Mouse (Mus musculus) cortical plate, adult 2 months (tissue): ENCODE measurements around the gene Etnk2.

ENCODE experiments used
- CTCF ChIP-seq: fragments of 200-500 bp; IDR thresholded peaks from 2 replicates; pipeline ENCODE4 v1.5.1; 2011; ENCODE audit warnings: mild to moderate bottlenecking, control low read depth, low read length; ENCODE audit not compliant: insufficient read depth; ENCODE audit errors: extremely low read depth
- POLR2A ChIP-seq: fragments of 200-500 bp; IDR thresholded peaks from 2 replicates; pipeline ENCODE4 v1.6.1; 2011; ENCODE audit warnings: mild to moderate bottlenecking, low read length, control low read depth; ENCODE audit not compliant: insufficient read depth; ENCODE audit errors: extremely low read depth

DNA sequence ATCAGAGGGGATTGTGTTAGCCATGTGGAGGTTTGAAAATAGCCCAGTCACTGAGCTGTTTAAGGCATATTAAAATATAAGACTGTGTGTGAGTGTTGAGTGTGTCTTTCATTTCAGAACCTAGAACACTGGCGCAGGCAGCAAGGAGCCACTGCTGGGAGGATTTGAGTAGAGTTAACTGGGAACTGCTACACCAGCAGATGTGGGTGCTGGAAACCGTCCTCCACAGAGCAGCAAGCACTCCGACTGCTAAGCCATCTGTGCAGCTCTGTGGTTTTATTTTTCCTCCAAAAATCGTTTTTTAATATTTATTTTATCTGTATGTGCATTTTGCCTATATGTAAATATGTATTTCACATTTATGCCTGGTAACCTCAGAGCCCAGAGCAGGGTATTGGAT is 31.3 kb downstream of the Etnk2 start:
- TF ChIP-seq CTCF (no peak), POLR2A (no peak)
